Mouse (Mus musculus) lung, postnatal 0 days (tissue): ENCODE measurements at regions not wholly inside any gene's neighbourhood (a gene's known extent, or its start where the extent isn't known, plus 50 kb on each side); places are given as distances from the start of the nearest gene placed in this dataset.

Experiments
- CTCF ChIP-seq: IDR thresholded peaks from 2 replicates; pipeline ENCODE4 v1.5.1; 2016; ENCODE audit warnings: antibody characterized with exemption, mild to moderate bottlenecking
- EP300 ChIP-seq: IDR thresholded peaks from 2 replicates; pipeline ENCODE4 v1.6.1; 2016; ENCODE audit warnings: antibody characterized with exemption, mild to moderate bottlenecking, control low read depth

- no peak for TF ChIP-seq CTCF
- TF ChIP-seq EP300 = no peak
Observed at GRCm38 (mm10) chr3:34266462-34266861, 185.3 kb upstream of the Dnajc19 start.
